Mouse (Mus musculus): Measurements from ENCODE around the gene Tom1l1. TPM values are rescaled to one million over a fixed set of nuclear protein-coding genes. Genes with fewer than 3 reads are reported as not detected.

Tom1l1 gene
- polyA plus RNA-seq, 2 experiments from 2014 or later = 1.0 to 1.9 TPM

DNA sequence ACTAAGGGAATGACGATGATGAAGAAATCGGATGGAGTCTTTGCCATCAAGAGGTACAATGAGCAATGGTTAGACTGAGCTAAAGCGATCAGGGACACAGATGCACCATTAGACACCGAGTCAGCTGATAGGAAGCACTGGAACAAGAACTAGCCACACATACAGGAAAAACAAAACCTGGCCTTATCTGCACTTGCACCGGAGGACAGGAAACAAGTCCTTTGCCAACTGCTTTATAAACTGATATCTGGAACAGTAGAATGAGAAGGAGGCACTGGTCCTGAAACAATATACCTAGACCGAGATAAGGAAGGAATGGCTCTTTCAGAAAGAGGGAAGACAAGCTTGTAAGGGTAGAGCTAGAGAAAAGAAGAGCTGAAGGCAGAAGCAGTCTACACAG, 73.4 kb downstream of the Tom1l1 start:
- no peak for ATAC-seq

DNA sequence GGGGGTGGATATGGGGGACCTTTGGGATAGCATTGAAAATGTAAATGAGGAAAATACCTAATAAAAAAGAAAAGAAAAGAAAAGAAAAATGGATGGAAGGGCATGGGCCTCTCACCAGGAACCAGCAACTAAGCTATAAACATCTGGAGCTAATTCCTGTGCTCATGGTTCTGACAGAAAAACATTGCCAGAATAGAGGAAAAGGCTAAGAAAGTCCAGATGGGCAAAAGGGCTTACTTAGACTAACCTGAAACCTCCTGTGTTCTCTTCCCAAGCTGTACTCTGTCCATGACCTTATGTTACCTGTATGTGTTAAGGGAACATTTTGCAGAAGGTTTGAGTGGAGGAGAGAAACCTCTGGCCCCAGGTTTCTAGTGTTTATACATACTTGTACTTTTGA, 76.0 kb downstream of the Tom1l1 start:
- ATAC-seq = no peak

DNA sequence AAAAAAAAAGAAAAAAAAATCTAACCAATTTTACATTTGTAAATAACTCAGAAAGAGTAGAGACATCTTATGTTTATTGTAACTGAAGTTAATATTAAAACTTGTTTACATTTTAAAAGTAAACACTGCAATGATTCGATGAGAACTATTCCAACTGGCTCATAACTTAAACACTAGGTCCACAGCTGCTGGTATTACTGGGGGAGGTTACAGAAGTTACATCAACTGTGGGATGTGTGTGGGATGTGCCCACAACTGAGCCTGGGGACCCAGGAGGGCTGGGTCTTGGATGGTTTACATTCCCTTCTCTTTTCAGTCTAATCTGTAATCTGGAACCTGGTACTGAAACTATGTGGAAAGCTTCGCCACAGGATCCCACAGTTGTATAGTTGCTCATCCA, 85.1 kb downstream of the Tom1l1 start:
- no peak for ATAC-seq

DNA sequence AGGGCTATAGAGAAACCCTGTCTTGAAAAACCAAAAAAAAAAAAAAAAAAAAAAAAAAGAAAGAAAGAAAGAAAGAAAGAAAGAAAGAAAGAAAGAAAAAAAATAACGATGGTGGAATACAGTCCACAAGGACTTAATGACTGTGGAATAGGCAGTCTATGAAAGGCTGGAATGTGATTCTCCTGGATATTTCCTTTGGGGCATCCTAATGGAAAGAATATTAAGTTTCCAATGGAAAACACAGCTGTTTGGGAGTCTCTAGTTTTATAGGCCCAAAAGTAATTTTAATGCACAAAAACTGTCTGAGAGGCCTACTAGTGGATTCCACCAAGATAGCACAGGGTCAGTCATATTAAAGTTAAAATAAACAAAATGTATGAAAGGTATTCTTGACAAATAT, 92.3 kb downstream of the Tom1l1 start:
- no peak for ATAC-seq

Other genes with a start within 250 kb of the Tom1l1 start
- 1 to 10 TPM; 1.9 to 3.1 TPM for gene Stxbp4, start 50.3 kb downstream of the Tom1l1 start, polyA plus RNA-seq (2017; shearing (Covaris generic))
- 10 to 100 TPM; 18.5 to 24.9 TPM for gene Cox11, start 50.2 kb downstream of the Tom1l1 start, polyA plus RNA-seq (2017; shearing (Covaris generic))